Mouse (Mus musculus): ENCODE measurements around the gene Col2a1. TPM values are rescaled to one million over a fixed set of nuclear protein-coding genes. Genes with fewer than 3 reads are reported as not detected.

The Col2a1 gene
- total and polyA plus RNA-seq, 3 experiments = 0.03 TPM; not detected in 2

- no peak for DNase-seq
These were observed 1.3 kb downstream of the Col2a1 start for GRCm38 (mm10) chr15:98002991-98003821.

- DNase-seq = no peak
These were observed 2.1 kb downstream of the Col2a1 start for GRCm38 (mm10) chr15:98002113-98002990.

- DNase-seq = no peak
These were observed 3.0 kb downstream of the Col2a1 start for GRCm38 (mm10) chr15:98001321-98002112.

GRCm38 (mm10) chr15:97999991-98000390 lies 4.5 kb downstream of the Col2a1 start:
- DNase-seq = no peak

GRCm38 (mm10) chr15:97999546-97999945 lies 4.9 kb downstream of the Col2a1 start:
- no peak for DNase-seq

- no peak for DNase-seq
These were observed 7.7 kb downstream of the Col2a1 start for GRCm38 (mm10) chr15:97996716-97997256.

- peak; percentile 74 for DNase-seq
These were observed 11.7 kb downstream of the Col2a1 start for GRCm38 (mm10) chr15:97992712-97993286.

- no peak for DNase-seq
These were observed 12.3 kb downstream of the Col2a1 start for GRCm38 (mm10) chr15:97992027-97992711.

- DNase-seq = no peak
These were observed 13.1 kb downstream of the Col2a1 start for GRCm38 (mm10) chr15:97991285-97991895.

- DNase-seq = no peak
These were observed 13.8 kb downstream of the Col2a1 start for GRCm38 (mm10) chr15:97990721-97991120.

GRCm38 (mm10) chr15:97990124-97990523 lies 14.4 kb downstream of the Col2a1 start:
- DNase-seq = no peak

GRCm38 (mm10) chr15:97989544-97989943 lies 15.0 kb downstream of the Col2a1 start:
- DNase-seq = no peak

GRCm38 (mm10) chr15:97981560-97981959 lies 22.9 kb downstream of the Col2a1 start:
- DNase-seq = no peak

- no peak for DNase-seq
These were observed 31.1 kb downstream of the Col2a1 start for GRCm38 (mm10) chr15:97973248-97974005.

- DNase-seq = no peak
These were observed 31.9 kb downstream of the Col2a1 start for GRCm38 (mm10) chr15:97972580-97972979.

GRCm38 (mm10) chr15:97970299-97970698 lies 34.2 kb downstream of the Col2a1 start:
- DNase-seq = no peak

- no peak for DNase-seq
These were observed 39.0 kb downstream of the Col2a1 start for GRCm38 (mm10) chr15:97965311-97966045.

GRCm38 (mm10) chr15:97964836-97965187 lies 39.7 kb downstream of the Col2a1 start:
- no peak for DNase-seq
